ENCODE assay signal across 10 mouse cellular contexts in the genomic region with DNA sequence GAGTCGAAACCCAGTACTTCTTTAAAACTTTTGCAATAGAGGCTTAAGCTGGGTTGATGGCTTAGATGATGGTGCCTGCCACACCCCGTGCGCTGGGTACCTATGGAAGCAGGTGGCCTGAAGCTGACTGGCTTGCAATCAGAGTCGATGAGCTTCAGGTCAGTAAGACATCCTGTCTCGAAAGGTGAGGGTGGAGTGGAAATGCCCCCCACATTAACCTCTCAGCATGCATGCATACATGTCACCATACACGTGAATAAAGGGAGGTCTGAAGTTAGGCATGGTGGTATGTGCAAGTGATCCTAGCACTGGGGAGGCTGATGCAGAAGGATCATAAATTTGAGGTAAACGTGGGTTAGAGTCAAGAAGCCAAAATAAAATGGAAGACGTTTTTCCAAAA. TPM values are rescaled to one million over a fixed set of nuclear protein-coding genes. Genes with fewer than 3 reads are reported as not detected.
A peak's percentile ranks its signal among the peaks of the same experiment; 100 is the strongest.
DNase-seq lines count a peak whose midpoint lies in the region; ATAC-seq and TF ChIP-seq lines count a peak whose summit lies in the region.
"Had no signal": no experiment of that assay in that cellular context is flagged by ENCODE, and none has a peak within 500 bp of the region (broad histone marks: within the 10 kb centered on the region; RNA-seq: fewer than 3 reads in every experiment).

No protein-coding gene starts in this region.

- H3K27me3 ChIP-seq in heart, embryonic 12.5 days (replicated peaks) = no peaks in the 10 kb centered on the region
- H3K27me3 ChIP-seq in E14TG2a.4 (ENCODE audit: insufficient read depth, low read length) = no peaks in the 10 kb centered on the region
- no peaks in the 10 kb centered on the region for H3K27me3 ChIP-seq in forebrain, embryonic 13.5 days
- H3K27me3 ChIP-seq in liver, embryonic 13.5 days = peaks cover 29% of the 10 kb centered on the region

- no peaks in the 10 kb centered on the region for H3K9me3 ChIP-seq in heart, embryonic 12.5 days (replicated peaks)
- no peaks in the 10 kb centered on the region for H3K9me3 ChIP-seq in E14TG2a.4 (ENCODE audit: low read length)
- no peaks in the 10 kb centered on the region for H3K9me3 ChIP-seq in forebrain, embryonic 13.5 days (replicated peaks)
- no peaks in the 10 kb centered on the region for H3K9me3 ChIP-seq in liver, embryonic 13.5 days (replicated peaks)

- H3K27ac ChIP-seq in heart, embryonic 12.5 days (ENCODE audit: poor library complexity, severe bottlenecking) = no peak overlapping the region
- H3K27ac ChIP-seq in forebrain, embryonic 13.5 days = no peak overlapping the region
- no peak overlapping the region for H3K27ac ChIP-seq in liver, embryonic 13.5 days

- no peak for TF ChIP-seq CTCF in E14TG2a.4 (conservative IDR thresholded peaks at IDR 0.05; ENCODE audit: low read length)

- no peak for ATAC-seq in heart, embryonic 12.5 days (ENCODE audit: insufficient number of reproducible peaks, low FRiP score)
- ATAC-seq in forebrain, embryonic 13.5 days = no peak
- ATAC-seq in liver, embryonic 13.5 days (ENCODE audit: low read depth) = no peak
- no peak for ATAC-seq in frontal cortex, adult (ENCODE audit: low TSS enrichment)

- peaks cover 38% of the 10 kb centered on the region for H3K36me3 ChIP-seq in heart, embryonic 12.5 days
- peaks cover 52% of the 10 kb centered on the region for H3K36me3 ChIP-seq in E14TG2a.4 (ENCODE audit: insufficient read depth, low read length)
- peaks cover 33% of the 10 kb centered on the region for H3K36me3 ChIP-seq in forebrain, embryonic 13.5 days (ENCODE audit: poor library complexity, severe bottlenecking)
- H3K36me3 ChIP-seq in liver, embryonic 13.5 days = peaks cover 50% of the 10 kb centered on the region

- no peak for DNase-seq in heart, adult 18-20 months
- DNase-seq in liver, embryonic 13.5 days = no peak
- DNase-seq in retina, embryonic 14.5 days (ENCODE audit: low spot score) = no peak
- no peak for DNase-seq in gastrocnemius, postnatal 4 days (ENCODE audit: low spot score in 2 of 2)
- DNase-seq: cerebellum, adult 8-10 months; right cerebral cortex, postnatal 14 days had no signal

- peak overlapping the region; percentile 27; the same call in 1 of the 2 replicates for H3K4me2 ChIP-seq in heart, embryonic 12.5 days
- peak overlapping the region; percentile 84 for H3K4me2 ChIP-seq in forebrain, embryonic 13.5 days
- H3K4me2 ChIP-seq in liver, embryonic 13.5 days = peak overlapping the region; percentile 85

- peaks cover 28% of the 10 kb centered on the region for H3K4me1 ChIP-seq in heart, embryonic 12.5 days (replicated peaks)
- peaks cover 75% of the 10 kb centered on the region for H3K4me1 ChIP-seq in E14TG2a.4 (replicated peaks; ENCODE audit: low read depth, low read length)
- H3K4me1 ChIP-seq in forebrain, embryonic 13.5 days = peaks cover 41% of the 10 kb centered on the region
- H3K4me1 ChIP-seq in liver, embryonic 13.5 days (replicated peaks) = peaks cover 46% of the 10 kb centered on the region

- H3K9ac ChIP-seq in heart, embryonic 12.5 days = peak overlapping the region; percentile 55
- H3K9ac ChIP-seq in forebrain, embryonic 13.5 days = peak overlapping the region; percentile 58
- peak overlapping the region; percentile 95 for H3K9ac ChIP-seq in liver, embryonic 13.5 days

- H3K4me3 ChIP-seq in heart, embryonic 12.5 days = peak overlapping the region; percentile 9; the same call in 1 of the 2 replicates
- peak overlapping the region; percentile 91 for H3K4me3 ChIP-seq in E14TG2a.4 (replicated peaks; ENCODE audit: low read length)
- peak overlapping the region; percentile 79 for H3K4me3 ChIP-seq in forebrain, embryonic 13.5 days
- H3K4me3 ChIP-seq in liver, embryonic 13.5 days (replicated peaks) = peak overlapping the region; percentile 82

- 88% methylated on average over 8 of the region's 8 CpGs for WGBS in heart, embryonic 12.5 days
- 89% methylated on average over 8 of the region's 8 CpGs for WGBS in forebrain, embryonic 13.5 days
- WGBS in liver, embryonic 13.5 days (ENCODE audit: insufficient replicate concordance) = 76% methylated on average over 8 of the region's 8 CpGs

RNA-seq across cellular contexts. Expression of a gene that starts 2.6 kb away (rescaled TPM):
- polyA plus RNA-seq in heart, embryonic 12.5 days (2016; fragmentation: Nextera tagmentation; extraction: Ambion mirVana) = 73.0 and 88.2 TPM in 2 replicates
- 10 to 100 TPM; 28.4 to 50.6 TPM for total RNA-seq in heart, adult 18-20 months (2021)
- polyA plus RNA-seq in forebrain, embryonic 13.5 days (2015; fragmentation: Nextera tagmentation; extraction: Ambion mirVana) = 52.3 and 79.6 TPM in 2 replicates
- 32.5 and 38.7 TPM in 2 replicates for polyA plus RNA-seq in liver, embryonic 13.5 days (2015; fragmentation: Nextera tagmentation; extraction: Ambion mirVana)
- total RNA-seq in gastrocnemius, postnatal 4 days (2021) = 10 to 100 TPM; 19.0 to 29.5 TPM

RNA-seq across cellular contexts. Expression of a gene that starts 44.3 kb away (rescaled TPM):
- polyA plus RNA-seq in heart, embryonic 12.5 days (2016; fragmentation: Nextera tagmentation; extraction: Ambion mirVana) = 31.0 and 32.5 TPM in 2 replicates
- total RNA-seq in heart, adult 18-20 months (2021) = 10 to 100 TPM; 41.2 to 44.9 TPM
- polyA plus RNA-seq in forebrain, embryonic 13.5 days (2015; fragmentation: Nextera tagmentation; extraction: Ambion mirVana) = 19.8 and 22.1 TPM in 2 replicates
- polyA plus RNA-seq in liver, embryonic 13.5 days (2015; fragmentation: Nextera tagmentation; extraction: Ambion mirVana) = 8.6 and 9.0 TPM in 2 replicates
- total RNA-seq in gastrocnemius, postnatal 4 days (2021) = 10 to 100 TPM; 85.3 to 97.2 TPM

RNA-seq across cellular contexts. Expression of a gene that starts 44.7 kb away (rescaled TPM):
- polyA plus RNA-seq in heart, embryonic 12.5 days (2016; fragmentation: Nextera tagmentation; extraction: Ambion mirVana) = not detected in 2 replicates
- 1 to 10 TPM in 1 of 2 experiments, not detected in 1; 2.5 TPM for total RNA-seq in heart, adult 18-20 months (2021)
- not detected in 2 replicates for polyA plus RNA-seq in forebrain, embryonic 13.5 days (2015; fragmentation: Nextera tagmentation; extraction: Ambion mirVana)
- not detected in 2 replicates for polyA plus RNA-seq in liver, embryonic 13.5 days (2015; fragmentation: Nextera tagmentation; extraction: Ambion mirVana)
- total RNA-seq in gastrocnemius, postnatal 4 days (2021) = under 1 TPM in 1 of 2 experiments, not detected in 1; 0.70 TPM

RNA-seq across cellular contexts. Expression of a gene that starts 52.4 kb away (rescaled TPM):
- polyA plus RNA-seq in heart, embryonic 12.5 days (2016; fragmentation: Nextera tagmentation; extraction: Ambion mirVana) = 55.1 and 55.3 TPM in 2 replicates
- 100 to 1,000 TPM; 105 to 119 TPM for total RNA-seq in heart, adult 18-20 months (2021)
- polyA plus RNA-seq in forebrain, embryonic 13.5 days (2015; fragmentation: Nextera tagmentation; extraction: Ambion mirVana) = 45.0 and 48.7 TPM in 2 replicates
- 9.0 and 11.3 TPM in 2 replicates for polyA plus RNA-seq in liver, embryonic 13.5 days (2015; fragmentation: Nextera tagmentation; extraction: Ambion mirVana)
- total RNA-seq in gastrocnemius, postnatal 4 days (2021) = 10 to 100 TPM; 60.8 to 67.8 TPM

Comparison
In these comparisons a context has a peak if more than half of its experiments do, and no peak if none do; other contexts are left out.
1. H3K4me2 ChIP-seq: peak in every context shown above with its lines; median percentile 85 in liver, embryonic 13.5 days; 84 in forebrain, embryonic 13.5 days; 27 in heart, embryonic 12.5 days.
2. H3K4me3 ChIP-seq: peak in every context shown above with its lines; median percentile 91 in E14TG2a.4; 82 in liver, embryonic 13.5 days; 79 in forebrain, embryonic 13.5 days; 9 in heart, embryonic 12.5 days.